Mouse (Mus musculus): ENCODE measurements around the gene Gdf15. TPM values are rescaled to one million over a fixed set of nuclear protein-coding genes. Genes with fewer than 3 reads are reported as not detected.

Gene Gdf15
- 1.6 TPM for polyA plus RNA-seq (2014; fragmentation: Illumina TruSeq; extraction: RNeasy Lipid Tissue Mini Kit (QIAGEN cat#74804); ENCODE audit: insufficient read depth, low read depth, low replicate concordance)

DNA sequence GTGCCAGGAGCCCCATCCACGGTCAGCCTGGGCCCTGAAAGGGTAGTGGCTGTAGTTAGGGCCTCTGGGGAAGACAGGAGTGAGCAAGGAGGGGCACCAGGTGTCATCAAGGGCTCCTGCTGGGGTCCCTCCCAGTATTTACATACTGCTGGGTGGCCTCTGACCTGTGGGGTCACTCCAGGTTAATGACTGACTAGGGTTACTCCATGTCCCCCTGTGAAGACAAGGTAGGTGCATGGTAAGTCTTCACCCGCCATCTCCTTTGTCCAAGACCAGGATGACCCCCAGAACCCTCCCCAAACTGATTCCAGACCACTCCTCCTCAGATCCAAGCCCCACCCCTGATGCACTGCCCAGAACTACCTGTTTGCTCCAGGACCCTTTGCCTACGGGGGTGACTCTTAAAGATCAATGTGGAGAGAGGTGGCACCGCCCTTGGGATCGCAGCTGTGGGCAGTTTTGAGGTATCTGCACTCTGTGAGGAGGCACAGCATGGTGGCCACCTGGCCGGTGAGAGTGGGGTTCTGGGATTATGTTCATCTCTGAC, at the start of gene Gdf15:
Gdf15 (minus strand) TSS at position 111 of the 547 bp plus-strand sequence.

DNA sequence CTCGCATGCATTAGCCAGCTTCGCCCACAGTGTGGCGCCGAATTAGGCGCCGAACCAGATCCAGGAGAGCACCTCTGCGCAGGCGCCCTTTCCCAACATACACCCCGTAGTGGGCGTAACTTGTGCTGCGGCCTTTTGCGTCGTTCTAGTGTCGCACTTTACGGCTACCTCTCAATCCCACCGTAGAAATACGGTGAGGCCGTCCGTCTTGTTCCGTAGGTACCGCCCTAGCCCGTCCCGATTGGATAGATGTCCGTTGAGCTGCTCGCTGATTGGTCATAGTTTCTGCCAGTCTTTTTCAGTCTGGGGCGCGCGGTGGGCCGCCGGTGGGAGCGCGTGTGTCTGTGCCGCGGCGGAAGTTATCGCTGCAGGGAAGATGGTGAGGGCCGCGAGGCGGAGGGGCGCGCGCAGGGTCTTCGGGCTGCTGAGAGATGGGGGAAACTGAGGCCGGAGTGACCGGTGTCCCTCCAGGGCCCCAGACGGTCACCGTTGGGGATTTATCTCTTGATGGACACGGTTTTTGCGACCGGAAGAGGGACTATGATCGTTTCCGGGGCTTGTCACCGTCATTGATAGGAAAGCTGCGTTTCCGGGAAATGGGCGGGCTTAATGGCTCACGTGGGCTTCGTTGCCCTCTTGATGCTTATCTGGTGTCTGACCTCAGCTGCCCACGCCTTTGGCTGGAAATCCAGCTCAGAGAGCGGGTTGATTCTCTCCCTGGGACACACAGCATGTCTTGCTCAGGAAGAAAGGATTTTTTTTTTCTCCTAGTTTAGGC, 41.0 kb upstream of the Gdf15 start, which contains the start of gene Lsm4:
Lsm4 (plus strand) TSS at position 170 of the 778 bp plus-strand sequence.

DNA sequence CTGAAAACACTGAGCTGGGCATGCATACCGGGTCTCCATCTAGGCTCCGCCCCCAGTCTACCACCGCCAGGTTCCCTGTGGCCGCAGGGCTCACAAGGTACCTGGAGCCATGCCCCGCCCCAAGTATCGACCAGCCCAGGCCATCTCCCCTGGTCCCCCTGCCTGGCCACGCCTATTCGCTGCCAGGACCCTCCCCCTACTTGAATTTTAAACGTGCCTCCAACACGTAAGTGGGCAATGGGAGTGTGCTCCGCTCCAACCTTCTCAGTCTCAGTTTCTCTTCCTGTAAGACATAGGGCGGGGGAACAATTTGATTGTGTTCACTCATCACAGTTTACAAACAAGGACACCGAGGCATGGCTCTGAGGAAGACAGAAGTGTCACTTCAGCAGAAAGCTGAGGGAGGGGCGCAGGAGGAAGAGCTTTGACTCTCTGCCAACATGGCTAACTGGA, 28.0 kb upstream of the Gdf15 start, which contains the start of gene Pgpep1:
Pgpep1 (minus strand) TSS at position 116 of the 453 bp plus-strand sequence.

DNA sequence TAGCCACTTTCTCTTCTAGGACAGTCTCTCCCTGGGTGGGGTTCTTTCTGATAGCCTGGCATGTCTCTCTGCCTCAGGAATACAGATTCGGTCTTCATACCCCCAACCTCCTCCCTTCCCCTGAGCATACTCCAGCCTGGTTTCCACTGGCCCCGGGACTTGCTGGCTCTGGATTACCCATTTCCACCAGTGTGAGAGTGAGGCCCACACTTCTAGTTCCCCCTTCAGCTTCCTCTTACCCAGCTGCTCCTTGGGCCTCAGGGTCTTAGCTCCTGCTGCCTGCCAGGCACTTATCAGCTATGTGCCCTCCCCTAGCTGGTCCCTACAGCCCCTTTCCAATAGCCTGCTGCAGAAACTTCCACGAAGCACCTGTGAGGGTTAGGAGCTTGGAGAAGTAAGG, 16.4 kb downstream of the Gdf15 start, which contains the start of gene Lrrc25:
Lrrc25 (plus strand) TSS at position 262 of the 400 bp plus-strand sequence.

DNA sequence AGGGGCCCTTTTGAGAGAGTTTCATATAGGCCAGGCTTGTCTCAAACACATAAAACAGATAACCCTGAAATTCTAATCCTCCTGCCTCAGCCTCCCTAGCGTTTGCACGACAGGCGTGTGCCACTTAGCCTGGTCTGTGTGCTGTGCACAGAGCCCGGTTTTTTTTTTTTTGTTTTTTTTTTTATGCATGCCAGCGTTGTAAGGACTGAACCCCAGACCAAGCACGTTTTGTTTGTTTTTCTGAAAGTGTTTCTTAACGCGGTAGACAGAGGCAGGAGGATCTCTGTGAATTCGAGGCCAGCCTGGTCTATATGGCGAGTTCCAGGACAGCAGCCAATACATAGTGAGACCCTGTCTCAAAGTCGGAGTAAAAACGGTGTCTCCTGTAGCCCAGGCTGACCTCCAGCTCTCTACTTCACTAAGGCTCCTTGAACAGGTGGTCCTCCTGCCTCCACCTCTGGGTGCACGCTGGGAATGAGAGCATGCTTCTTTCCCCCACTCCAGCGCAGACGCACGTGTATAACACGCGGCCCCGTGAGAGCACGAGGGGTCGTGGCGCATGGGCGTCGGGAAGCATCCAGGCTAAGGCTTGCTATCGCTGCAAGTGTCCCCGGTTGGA, 23.4 kb downstream of the Gdf15 start, which contains the start of gene Ssbp4:
Ssbp4 (minus strand) TSS at position 124 of the 619 bp plus-strand sequence.

DNA sequence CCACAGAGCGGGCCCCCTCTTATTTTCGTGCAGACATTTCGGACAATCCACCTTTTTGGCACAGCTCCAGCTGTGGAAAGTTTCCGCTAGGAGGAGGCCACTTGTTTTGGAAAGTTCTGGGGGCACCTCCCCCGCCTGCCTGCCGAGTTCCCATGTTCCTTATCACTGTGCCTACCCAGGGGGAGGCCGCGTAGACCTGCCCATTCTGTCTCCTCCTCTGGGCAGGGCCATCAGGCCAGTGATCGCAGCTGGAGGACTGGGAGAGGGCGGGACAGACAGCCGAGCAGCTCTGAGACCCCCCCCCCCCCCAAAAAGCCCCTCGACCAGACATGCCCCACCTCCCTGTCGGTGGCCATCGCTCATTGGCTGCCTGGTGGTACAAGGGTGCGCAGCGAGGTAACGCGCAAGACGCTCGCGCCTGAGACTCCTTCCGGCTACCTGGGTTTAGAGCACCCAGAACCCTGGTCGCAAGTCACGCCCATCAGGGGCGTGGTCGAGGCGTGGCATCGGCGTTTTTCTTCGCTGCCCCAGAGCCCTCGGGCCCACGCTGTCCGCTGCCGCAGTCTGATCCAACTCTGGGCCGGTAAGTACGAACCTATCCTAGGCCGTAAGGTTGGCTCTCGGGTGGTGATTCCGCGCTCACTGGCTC, 38.2 kb downstream of the Gdf15 start, which contains the start of gene Isyna1:
Isyna1 (plus strand) TSS at position 413 of the 649 bp plus-strand sequence.

Other genes starting within 250 kb of the Gdf15 start
- gene Crtc1, start 192.9 kb downstream of the Gdf15 start, polyA plus RNA-seq (2014; fragmentation: Illumina TruSeq; extraction: RNeasy Lipid Tissue Mini Kit (QIAGEN cat#74804); ENCODE audit: insufficient read depth, low read depth, low replicate concordance): 3.0 TPM
- 10.1 TPM for gene Klhl26, start 155.5 kb downstream of the Gdf15 start, polyA plus RNA-seq (2014; fragmentation: Illumina TruSeq; extraction: RNeasy Lipid Tissue Mini Kit (QIAGEN cat#74804); ENCODE audit: insufficient read depth, low read depth, low replicate concordance)
- gene Tmem59l, start 145.1 kb downstream of the Gdf15 start, polyA plus RNA-seq (2014; fragmentation: Illumina TruSeq; extraction: RNeasy Lipid Tissue Mini Kit (QIAGEN cat#74804); ENCODE audit: insufficient read depth, low read depth, low replicate concordance): 7.8 TPM
- gene Crlf1, start 139.3 kb downstream of the Gdf15 start, polyA plus RNA-seq (2014; fragmentation: Illumina TruSeq; extraction: RNeasy Lipid Tissue Mini Kit (QIAGEN cat#74804); ENCODE audit: insufficient read depth, low read depth, low replicate concordance): 13.8 TPM
- gene Rex1bd, start 125.7 kb downstream of the Gdf15 start, polyA plus RNA-seq (2014; fragmentation: Illumina TruSeq; extraction: RNeasy Lipid Tissue Mini Kit (QIAGEN cat#74804); ENCODE audit: insufficient read depth, low read depth, low replicate concordance): 98.1 TPM
- gene Uba52, start 121.7 kb downstream of the Gdf15 start, polyA plus RNA-seq (2014; fragmentation: Illumina TruSeq; extraction: RNeasy Lipid Tissue Mini Kit (QIAGEN cat#74804); ENCODE audit: insufficient read depth, low read depth, low replicate concordance): 1,654 TPM
- 190 TPM for gene Fkbp8, start 104.7 kb downstream of the Gdf15 start, polyA plus RNA-seq (2014; fragmentation: Illumina TruSeq; extraction: RNeasy Lipid Tissue Mini Kit (QIAGEN cat#74804); ENCODE audit: insufficient read depth, low read depth, low replicate concordance)
- gene Kxd1, start 104.5 kb downstream of the Gdf15 start, polyA plus RNA-seq (2014; fragmentation: Illumina TruSeq; extraction: RNeasy Lipid Tissue Mini Kit (QIAGEN cat#74804); ENCODE audit: insufficient read depth, low read depth, low replicate concordance): 48.0 TPM
- gene Ell, start 93.0 kb downstream of the Gdf15 start, polyA plus RNA-seq (2014; fragmentation: Illumina TruSeq; extraction: RNeasy Lipid Tissue Mini Kit (QIAGEN cat#74804); ENCODE audit: insufficient read depth, low read depth, low replicate concordance): 9.7 TPM
- gene Isyna1, start 38.1 kb downstream of the Gdf15 start, polyA plus RNA-seq (2014; fragmentation: Illumina TruSeq; extraction: RNeasy Lipid Tissue Mini Kit (QIAGEN cat#74804); ENCODE audit: insufficient read depth, low read depth, low replicate concordance): 26.4 TPM
- gene Ssbp4, start 23.6 kb downstream of the Gdf15 start, polyA plus RNA-seq (2014; fragmentation: Illumina TruSeq; extraction: RNeasy Lipid Tissue Mini Kit (QIAGEN cat#74804); ENCODE audit: insufficient read depth, low read depth, low replicate concordance): 54.0 TPM
- 6.2 TPM for gene Lrrc25, start 16.3 kb downstream of the Gdf15 start, polyA plus RNA-seq (2014; fragmentation: Illumina TruSeq; extraction: RNeasy Lipid Tissue Mini Kit (QIAGEN cat#74804); ENCODE audit: insufficient read depth, low read depth, low replicate concordance)
- gene Pgpep1, start 27.9 kb upstream of the Gdf15 start, polyA plus RNA-seq (2014; fragmentation: Illumina TruSeq; extraction: RNeasy Lipid Tissue Mini Kit (QIAGEN cat#74804); ENCODE audit: insufficient read depth, low read depth, low replicate concordance): 17.7 TPM
- gene Lsm4, start 40.8 kb upstream of the Gdf15 start, polyA plus RNA-seq (2014; fragmentation: Illumina TruSeq; extraction: RNeasy Lipid Tissue Mini Kit (QIAGEN cat#74804); ENCODE audit: insufficient read depth, low read depth, low replicate concordance): 81.6 TPM
- 145 TPM for gene Jund, start 66.5 kb upstream of the Gdf15 start, polyA plus RNA-seq (2014; fragmentation: Illumina TruSeq; extraction: RNeasy Lipid Tissue Mini Kit (QIAGEN cat#74804); ENCODE audit: insufficient read depth, low read depth, low replicate concordance)
- not detected for gene Iqcn, start 71.0 kb upstream of the Gdf15 start, polyA plus RNA-seq (2014; fragmentation: Illumina TruSeq; extraction: RNeasy Lipid Tissue Mini Kit (QIAGEN cat#74804); ENCODE audit: insufficient read depth, low read depth, low replicate concordance)
- 0.66 TPM for gene Gm3336, start 86.1 kb upstream of the Gdf15 start, polyA plus RNA-seq (2014; fragmentation: Illumina TruSeq; extraction: RNeasy Lipid Tissue Mini Kit (QIAGEN cat#74804); ENCODE audit: insufficient read depth, low read depth, low replicate concordance)
- 1.1 TPM for gene Pde4c, start 91.3 kb upstream of the Gdf15 start, polyA plus RNA-seq (2014; fragmentation: Illumina TruSeq; extraction: RNeasy Lipid Tissue Mini Kit (QIAGEN cat#74804); ENCODE audit: insufficient read depth, low read depth, low replicate concordance)
- gene Rab3a, start 122.2 kb upstream of the Gdf15 start, polyA plus RNA-seq (2014; fragmentation: Illumina TruSeq; extraction: RNeasy Lipid Tissue Mini Kit (QIAGEN cat#74804); ENCODE audit: insufficient read depth, low read depth, low replicate concordance): 18.7 TPM
- 36.9 TPM for gene Mpv17l2, start 128.5 kb upstream of the Gdf15 start, polyA plus RNA-seq (2014; fragmentation: Illumina TruSeq; extraction: RNeasy Lipid Tissue Mini Kit (QIAGEN cat#74804); ENCODE audit: insufficient read depth, low read depth, low replicate concordance)
- 14.8 TPM for gene Pik3r2, start 144.3 kb upstream of the Gdf15 start, polyA plus RNA-seq (2014; fragmentation: Illumina TruSeq; extraction: RNeasy Lipid Tissue Mini Kit (QIAGEN cat#74804); ENCODE audit: insufficient read depth, low read depth, low replicate concordance)
- 9.9 TPM for gene Mast3, start 172.6 kb upstream of the Gdf15 start, polyA plus RNA-seq (2014; fragmentation: Illumina TruSeq; extraction: RNeasy Lipid Tissue Mini Kit (QIAGEN cat#74804); ENCODE audit: insufficient read depth, low read depth, low replicate concordance)
- gene Il12rb1, start 176.0 kb upstream of the Gdf15 start, polyA plus RNA-seq (2014; fragmentation: Illumina TruSeq; extraction: RNeasy Lipid Tissue Mini Kit (QIAGEN cat#74804); ENCODE audit: insufficient read depth, low read depth, low replicate concordance): 0.71 TPM
- 10.2 TPM for gene Arrdc2, start 207.3 kb upstream of the Gdf15 start, polyA plus RNA-seq (2014; fragmentation: Illumina TruSeq; extraction: RNeasy Lipid Tissue Mini Kit (QIAGEN cat#74804); ENCODE audit: insufficient read depth, low read depth, low replicate concordance)
- 1.1 TPM for gene Kcnn1, start 230.8 kb upstream of the Gdf15 start, polyA plus RNA-seq (2014; fragmentation: Illumina TruSeq; extraction: RNeasy Lipid Tissue Mini Kit (QIAGEN cat#74804); ENCODE audit: insufficient read depth, low read depth, low replicate concordance)
- 49.2 TPM for gene Ccdc124, start 241.5 kb upstream of the Gdf15 start, polyA plus RNA-seq (2014; fragmentation: Illumina TruSeq; extraction: RNeasy Lipid Tissue Mini Kit (QIAGEN cat#74804); ENCODE audit: insufficient read depth, low read depth, low replicate concordance)